Mouse (Mus musculus) testis, adult 2 months (tissue): ENCODE measurements around the gene Gm17455. TPM values are rescaled to one million over a fixed set of nuclear protein-coding genes. Genes with fewer than 3 reads are reported as not detected.

Experiments
- H3K27ac ChIP-seq: fragments of 200-500 bp; 2 replicates; pipeline ENCODE4 v1.5.1; 2012; ENCODE audit warnings: low read depth, low read length; ENCODE audit not compliant: control insufficient read depth, insufficient read depth
- H3K27me3 ChIP-seq: fragments of 200-500 bp; 2 replicates; pipeline ENCODE4 v1.6.1; 2012; ENCODE audit warnings: mild to moderate bottlenecking, low read length, moderate library complexity; ENCODE audit not compliant: control insufficient read depth, insufficient read depth
- H3K36me3 ChIP-seq: fragments of 200-500 bp; 2 replicates; pipeline ENCODE4 v1.6.1; 2012; ENCODE audit warnings: mild to moderate bottlenecking, low read length; ENCODE audit not compliant: control insufficient read depth, insufficient read depth
- H3K4me1 ChIP-seq: fragments of 200-500 bp; 2 replicates; pipeline ENCODE4 v1.6.1; 2012; ENCODE audit warnings: low read length; ENCODE audit not compliant: control insufficient read depth, insufficient read depth
- H3K4me3 ChIP-seq: fragments of 200-500 bp; 2 replicates; pipeline ENCODE4 v1.5.1; 2012; ENCODE audit warnings: low read depth, mild to moderate bottlenecking, low read length, moderate library complexity, mixed read lengths; ENCODE audit not compliant: control insufficient read depth
- CTCF ChIP-seq: fragments of 200-500 bp; IDR thresholded peaks from 2 replicates; pipeline ENCODE4 v1.5.1; 2012; ENCODE audit warnings: low read depth, mild to moderate bottlenecking, inconsistent platforms, low read length, moderate library complexity; ENCODE audit not compliant: control insufficient read depth, insufficient read depth, insufficient replicate concordance
- POLR2A ChIP-seq: fragments of 200-500 bp; IDR thresholded peaks from 2 replicates; pipeline ENCODE4 v1.6.1; 2012; ENCODE audit warnings: low read depth, mild to moderate bottlenecking, inconsistent platforms, low read length, moderate library complexity; ENCODE audit not compliant: control insufficient read depth
- polyA plus RNA-seq: library from polyadenylated mRNA; depleted of rRNA; stranded (reverse); fragments of >200 nt; gene quantifications from 2 replicates; pipeline ENCODE4 v1.2.3, GENCODE M21; 2012

The Gm17455 gene
- polyA plus RNA-seq, 1 experiment: not detected

- H3K4me3 ChIP-seq: no peak overlapping the region
- H3K4me1 ChIP-seq: peaks cover 8% of the 10 kb centered on the region
- no peaks in the 10 kb centered on the region for H3K27me3 ChIP-seq
- TF ChIP-seq POLR2A (no peak), CTCF (no peak)
- H3K36me3 ChIP-seq: no peaks in the 10 kb centered on the region
- H3K27ac ChIP-seq: no peak overlapping the region
Measured at GRCm38 (mm10) chr10:60354881-60355677, 44.4 kb upstream of the Gm17455 start.

DNA sequence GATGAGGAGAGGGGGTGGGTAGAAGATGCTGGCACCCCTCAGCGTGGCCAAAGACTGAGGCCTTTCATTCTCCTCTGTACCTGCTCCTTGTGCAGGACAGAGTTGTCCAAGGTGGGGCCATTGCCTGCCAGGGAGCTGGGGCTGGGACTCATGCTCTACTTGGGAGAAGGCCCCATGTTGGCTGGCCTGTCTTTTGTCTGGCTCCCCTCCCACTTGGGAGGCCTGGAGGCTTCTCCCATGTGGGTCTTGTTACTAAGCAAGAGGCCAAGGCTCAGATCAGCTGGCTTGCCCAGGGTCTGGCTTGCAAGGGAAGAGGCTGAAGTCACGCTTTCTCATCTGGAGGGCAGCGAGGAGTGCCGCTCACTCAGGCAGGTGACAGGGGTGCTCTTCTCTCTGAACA, 42.1 kb upstream of the Gm17455 start:
- H3K4me3 ChIP-seq: no peak overlapping the region
- no peak overlapping the region for H3K27ac ChIP-seq

DNA sequence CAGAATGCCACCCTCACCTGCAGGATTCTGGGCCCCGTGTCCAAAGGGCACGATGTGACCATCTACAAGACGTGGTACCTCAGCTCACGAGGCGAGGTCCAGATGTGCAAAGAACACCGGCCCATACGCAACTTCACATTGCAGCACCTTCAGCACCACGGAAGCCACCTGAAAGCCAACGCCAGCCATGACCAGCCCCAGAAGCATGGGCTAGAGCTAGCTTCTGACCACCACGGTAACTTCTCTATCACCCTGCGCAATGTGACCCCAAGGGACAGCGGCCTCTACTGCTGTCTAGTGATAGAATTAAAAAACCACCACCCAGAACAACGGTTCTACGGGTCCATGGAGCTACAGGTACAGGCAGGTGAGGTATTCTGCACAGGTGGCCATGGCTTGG, 41.6 kb upstream of the Gm17455 start:
- Histone ChIP-seq H3K27ac (no peak overlapping the region), H3K4me3 (no peak overlapping the region), H3K4me1 (no peaks in the 10 kb centered on the region), H3K27me3 (no peaks in the 10 kb centered on the region), H3K36me3 (no peaks in the 10 kb centered on the region)
- no peak for TF ChIP-seq POLR2A
- no peak for TF ChIP-seq CTCF

More for the DNA sequence above, 42.1 kb upstream of the Gm17455 start:
- Histone ChIP-seq H3K36me3 (no peaks in the 10 kb centered on the region), H3K4me1 (no peaks in the 10 kb centered on the region), H3K27me3 (no peaks in the 10 kb centered on the region)
- no peak for TF ChIP-seq CTCF
- TF ChIP-seq POLR2A: no peak

DNA sequence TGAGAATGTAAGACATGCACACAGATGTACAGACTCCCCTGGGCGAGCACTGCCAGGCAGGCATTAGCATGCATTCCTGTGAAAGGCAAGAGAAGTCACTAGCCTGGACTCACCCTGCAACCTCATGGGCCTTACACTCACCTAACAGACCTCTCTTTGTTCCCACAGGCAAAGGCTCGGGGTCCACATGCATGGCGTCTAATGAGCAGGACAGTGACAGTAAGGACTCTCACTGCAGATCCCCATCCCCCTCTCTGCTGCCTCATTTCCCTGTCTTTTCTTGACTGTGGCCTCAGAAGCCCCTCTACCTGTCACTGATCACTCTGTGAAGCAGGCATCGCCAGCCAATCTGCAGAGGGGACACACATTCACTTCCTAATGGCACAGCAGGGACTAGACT, 40.8 kb upstream of the Gm17455 start:
- H3K27ac ChIP-seq: no peak overlapping the region

GRCm38 (mm10) chr10:60361615-60362309, 37.8 kb upstream of the Gm17455 start:
- no peak overlapping the region for H3K4me3 ChIP-seq
- H3K27ac ChIP-seq: no peak overlapping the region
- H3K27me3 ChIP-seq: no peaks in the 10 kb centered on the region
- no peak for TF ChIP-seq POLR2A
- TF ChIP-seq CTCF: no peak
- H3K4me1 ChIP-seq: no peaks in the 10 kb centered on the region
- H3K36me3 ChIP-seq: no peaks in the 10 kb centered on the region

More for the DNA sequence above, 40.8 kb upstream of the Gm17455 start:
- Histone ChIP-seq H3K36me3 (no peaks in the 10 kb centered on the region), H3K27me3 (no peaks in the 10 kb centered on the region), H3K4me3 (no peak overlapping the region), H3K4me1 (no peaks in the 10 kb centered on the region)
- no peak for TF ChIP-seq POLR2A
- no peak for TF ChIP-seq CTCF

DNA sequence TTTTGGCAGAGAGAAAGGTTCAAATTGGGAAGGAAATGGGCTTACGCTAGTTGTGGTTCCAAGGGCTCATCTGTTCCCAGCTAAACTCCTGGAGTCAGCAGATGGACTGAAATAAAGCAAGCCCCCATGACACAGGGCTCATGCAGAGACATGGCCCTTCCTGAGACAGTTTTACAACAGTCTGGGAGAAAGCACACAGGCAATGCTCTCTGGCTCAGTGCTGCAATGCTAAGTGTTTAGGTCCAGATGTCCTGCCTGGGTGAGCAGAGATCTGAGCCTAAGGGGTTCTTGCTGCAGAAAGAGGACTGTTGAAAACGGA, 37.3 kb upstream of the Gm17455 start:
- Histone ChIP-seq H3K4me1 (no peaks in the 10 kb centered on the region), H3K27me3 (no peaks in the 10 kb centered on the region), H3K36me3 (no peaks in the 10 kb centered on the region)

GRCm38 (mm10) chr10:60363426-60363825, 36.1 kb upstream of the Gm17455 start:
- TF ChIP-seq POLR2A: no peak
- no peak for TF ChIP-seq CTCF
- Histone ChIP-seq H3K27ac (no peak overlapping the region), H3K36me3 (no peaks in the 10 kb centered on the region), H3K4me3 (no peak overlapping the region), H3K4me1 (no peaks in the 10 kb centered on the region), H3K27me3 (no peaks in the 10 kb centered on the region)

More for the DNA sequence above, 37.3 kb upstream of the Gm17455 start:
- Histone ChIP-seq H3K27ac (no peak overlapping the region), H3K4me3 (no peak overlapping the region)
- TF ChIP-seq CTCF: no peak
- TF ChIP-seq POLR2A: no peak
